Mouse (Mus musculus) thymus, adult 2 months (tissue): ENCODE measurements around the gene Tradd.

Experiments
- CTCF ChIP-seq: fragments of 200-500 bp; IDR thresholded peaks from 2 replicates; pipeline ENCODE4 v1.5.1; 2012; ENCODE audit warnings: mild to moderate bottlenecking, control low read depth, low read length, moderate library complexity, borderline replicate concordance; ENCODE audit not compliant: control insufficient read depth, poor library complexity, insufficient read depth; ENCODE audit errors: extremely low read depth
- POLR2A ChIP-seq: fragments of 200-500 bp; IDR thresholded peaks from 2 replicates; pipeline ENCODE4 v1.6.1; 2012; ENCODE audit warnings: mild to moderate bottlenecking, low read length, control low read depth, moderate library complexity; ENCODE audit not compliant: control insufficient read depth, poor library complexity, insufficient read depth; ENCODE audit errors: extremely low read depth

DNA sequence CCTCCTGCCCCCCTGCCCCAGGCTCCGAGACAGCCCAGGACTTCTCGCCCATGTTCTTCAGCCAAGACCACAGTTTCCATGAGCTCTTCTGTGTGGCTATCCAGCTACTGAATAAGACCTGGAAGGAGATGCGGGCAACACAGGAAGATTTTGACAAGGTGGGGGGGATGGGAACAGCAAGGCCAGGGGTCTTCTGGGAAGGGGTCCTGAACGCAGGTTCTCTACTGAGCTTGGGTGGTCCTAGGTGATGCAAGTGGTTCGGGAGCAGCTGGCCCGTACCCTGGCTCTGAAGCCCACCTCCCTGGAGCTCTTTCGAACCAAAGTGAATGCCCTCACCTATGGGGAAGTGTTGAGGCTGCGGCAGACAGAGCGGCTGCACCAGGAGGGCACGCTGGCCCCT, 44.0 kb upstream of the Tradd start:
- TF ChIP-seq CTCF (no peak), POLR2A (no peak)
